Mouse (Mus musculus) CH12.LX (cell line): ENCODE data around the gene Stard7. TPM values are rescaled to one million over a fixed set of nuclear protein-coding genes. Genes with fewer than 3 reads are reported as not detected.

Experiments
- DNase-seq: peaks from one replicate; pipeline ENCODE4 v3.0.0-alpha.2; 2013; ENCODE audit errors: extremely low read depth
- H3K27ac ChIP-seq: 2 replicates; pipeline ENCODE4 v1.5.1; 2012; ENCODE audit warnings: low read depth, mild to moderate bottlenecking, control low read depth, moderate library complexity; ENCODE audit not compliant: insufficient read depth
- H3K27me3 ChIP-seq: replicated peaks from 2 replicates; pipeline ENCODE3; 2012; ENCODE audit warnings: inconsistent platforms
- H3K36me3 ChIP-seq, 2 experiments: replicated peaks in 1 of 2; 2 replicates each; pipeline versions ENCODE3 to v1.6.1; 2012; ENCODE audit warnings: inconsistent platforms in 1 of 2, low read length in 1 of 2, mild to moderate bottlenecking in 1 of 2, mixed read lengths in 1 of 2, moderate library complexity in 1 of 2; ENCODE audit not compliant: control insufficient read depth in 1 of 2, insufficient read depth in 1 of 2
- H3K4me1 ChIP-seq, 2 experiments: 2 replicates each; pipeline ENCODE4 v1.6.1; 2012; ENCODE audit warnings: inconsistent platforms in 1 of 2, moderate library complexity in 1 of 2; ENCODE audit not compliant: insufficient read depth in 2 of 2, control insufficient read depth in 1 of 2
- H3K4me2 ChIP-seq: 2 replicates; pipeline ENCODE4 v1.6.1; 2012; ENCODE audit warnings: low read depth, mild to moderate bottlenecking, control low read depth; ENCODE audit not compliant: poor library complexity, insufficient read depth, severe bottlenecking
- H3K4me3 ChIP-seq, 3 experiments: fragments of 150-350 bp in 1 of 3; sonication (generic) in 1 of 3; replicated peaks in 1 of 3; 2 replicates each; pipeline versions ENCODE3 to v1.5.1; 2011 to 2012; ENCODE audit warnings: low read depth in 2 of 3, low read length in 2 of 3, mild to moderate bottlenecking in 2 of 3, moderate library complexity in 2 of 3, control low read depth in 1 of 3, improper control_type of control experiment in 1 of 3, inconsistent platforms in 1 of 3, mixed read lengths in 1 of 3; ENCODE audit not compliant: poor library complexity in 1 of 3
- H3K79me2 ChIP-seq: replicated peaks from 2 replicates; pipeline ENCODE4 v1.6.1; 2012; ENCODE audit warnings: mild to moderate bottlenecking, moderate library complexity; ENCODE audit not compliant: control insufficient read depth, poor library complexity, insufficient read depth, severe bottlenecking; ENCODE audit errors: extremely low read depth
- H3K9ac ChIP-seq: 2 replicates; pipeline ENCODE4 v1.6.1; 2012; ENCODE audit warnings: low read depth, mild to moderate bottlenecking, control low read depth, moderate library complexity; ENCODE audit not compliant: insufficient read depth
- H3K9me3 ChIP-seq: replicated peaks from 2 replicates; pipeline ENCODE3; 2012; ENCODE audit warnings: low read length, inconsistent platforms, mixed read lengths
- BHLHE40 ChIP-seq: IDR thresholded peaks from 2 replicates; pipeline ENCODE4 v1.6.1; 2011; ENCODE audit warnings: mild to moderate bottlenecking, low read depth, low read length, improper control_type of control experiment
- CHD1 ChIP-seq: IDR thresholded peaks from 2 replicates; pipeline ENCODE4 v1.6.1; 2012; ENCODE audit warnings: low read depth, low read length, improper control_type of control experiment, inconsistent platforms
- CHD2 ChIP-seq: IDR thresholded peaks from 2 replicates; pipeline ENCODE4 v1.6.1; 2011; ENCODE audit warnings: low read length, improper control_type of control experiment
- CTCF ChIP-seq, 2 experiments: IDR thresholded peaks in 1 of 2; conservative IDR thresholded peaks in 1 of 2; 2 replicates each; pipeline ENCODE4 v1.5.1; 2011 to 2012; ENCODE audit warnings: low read depth in 2 of 2, low read length in 2 of 2, improper control_type of control experiment in 1 of 2, inconsistent platforms in 1 of 2, mild to moderate bottlenecking in 1 of 2, moderate library complexity in 1 of 2
- E2F4 ChIP-seq: IDR thresholded peaks from 2 replicates; pipeline ENCODE4 v1.6.1; 2011; ENCODE audit warnings: low read depth, low read length, improper control_type of control experiment; ENCODE audit not compliant: insufficient replicate concordance
- ELF1 ChIP-seq: IDR thresholded peaks from 2 replicates; pipeline ENCODE4 v1.6.1; 2014; ENCODE audit warnings: low read depth, mild to moderate bottlenecking, inconsistent platforms, low read length, improper control_type of control experiment
- EP300 ChIP-seq: IDR thresholded peaks from 2 replicates; pipeline ENCODE4 v1.6.1; 2011; ENCODE audit warnings: low read length, improper control_type of control experiment
- ETS1 ChIP-seq: conservative IDR thresholded peaks from 2 replicates; pipeline ENCODE4 v1.6.1; 2012; ENCODE audit warnings: low read depth, mild to moderate bottlenecking, inconsistent platforms, low read length, improper control_type of control experiment, moderate library complexity
- GABPA ChIP-seq: IDR thresholded peaks from 2 replicates; pipeline ENCODE4 v1.6.1; 2012; ENCODE audit warnings: low read depth, low read length, improper control_type of control experiment, inconsistent platforms; ENCODE audit not compliant: insufficient replicate concordance
- HCFC1 ChIP-seq: IDR thresholded peaks from 2 replicates; pipeline ENCODE4 v1.6.1; 2012; ENCODE audit warnings: low read depth, mild to moderate bottlenecking, inconsistent platforms, low read length, improper control_type of control experiment
- IRF4 ChIP-seq: IDR thresholded peaks from 2 replicates; pipeline ENCODE4 v1.6.1; 2014; ENCODE audit warnings: low read depth, mild to moderate bottlenecking, inconsistent platforms, low read length, improper control_type of control experiment
- JUN ChIP-seq: IDR thresholded peaks from 2 replicates; pipeline ENCODE4 v1.6.1; 2011; ENCODE audit warnings: low read depth, mild to moderate bottlenecking, low read length, improper control_type of control experiment, moderate library complexity; ENCODE audit not compliant: insufficient read depth
- JUND ChIP-seq: conservative IDR thresholded peaks from 2 replicates; pipeline ENCODE4 v1.6.1; 2011; ENCODE audit warnings: low read depth, low read length, improper control_type of control experiment
- KAT2A ChIP-seq: IDR thresholded peaks from 2 replicates; pipeline ENCODE4 v1.6.1; 2012; ENCODE audit warnings: low read length, improper control_type of control experiment, inconsistent platforms; ENCODE audit not compliant: insufficient replicate concordance
- MAX ChIP-seq: IDR thresholded peaks from 2 replicates; pipeline ENCODE4 v1.6.1; 2011; ENCODE audit warnings: low read length, improper control_type of control experiment
- MEF2A ChIP-seq: IDR thresholded peaks from 2 replicates; pipeline ENCODE4 v1.6.1; 2014; ENCODE audit warnings: low read depth, mild to moderate bottlenecking, inconsistent platforms, low read length, improper control_type of control experiment, borderline replicate concordance
- MXI1 ChIP-seq: IDR thresholded peaks from 2 replicates; pipeline ENCODE4 v1.6.1; 2011; ENCODE audit warnings: mild to moderate bottlenecking, low read depth, low read length, improper control_type of control experiment
- MYC ChIP-seq: IDR thresholded peaks from 2 replicates; pipeline ENCODE4 v1.6.1; 2011; ENCODE audit warnings: low read depth, mild to moderate bottlenecking, improper control_type of control experiment, low read length
- NELFE ChIP-seq: IDR thresholded peaks from 2 replicates; pipeline ENCODE4 v1.6.1; 2011; ENCODE audit warnings: low read depth, low read length, improper control_type of control experiment
- NRF1 ChIP-seq: IDR thresholded peaks from 2 replicates; pipeline ENCODE4 v1.6.1; 2014; ENCODE audit warnings: low read depth, mild to moderate bottlenecking, inconsistent platforms, low read length, improper control_type of control experiment, moderate library complexity
- PAX5 ChIP-seq: IDR thresholded peaks from 2 replicates; pipeline ENCODE4 v1.6.1; 2012; ENCODE audit warnings: low read length, inconsistent platforms, mixed read lengths
- POLR2AphosphoS2 ChIP-seq: IDR thresholded peaks from 2 replicates; pipeline ENCODE4 v1.6.1; 2011; ENCODE audit warnings: low read depth, low read length, improper control_type of control experiment
- RCOR1 ChIP-seq: conservative IDR thresholded peaks from 2 replicates; pipeline ENCODE4 v1.6.1; 2012; ENCODE audit warnings: low read depth, mild to moderate bottlenecking, inconsistent platforms, low read length, improper control_type of control experiment
- SIN3A ChIP-seq: IDR thresholded peaks from 2 replicates; pipeline ENCODE4 v1.6.1; 2012; ENCODE audit warnings: low read length, improper control_type of control experiment, inconsistent platforms
- SMC3 ChIP-seq: IDR thresholded peaks from 2 replicates; pipeline ENCODE4 v1.6.1; 2011; ENCODE audit warnings: low read depth, low read length, improper control_type of control experiment
- TBP ChIP-seq: conservative IDR thresholded peaks from 2 replicates; pipeline ENCODE4 v1.6.1; 2011; ENCODE audit warnings: low read depth, low read length, improper control_type of control experiment
- UBTF ChIP-seq: IDR thresholded peaks from 2 replicates; pipeline ENCODE4 v1.6.1; 2012; ENCODE audit warnings: low read depth, mild to moderate bottlenecking, inconsistent platforms, low read length, improper control_type of control experiment, moderate library complexity
- USF1 ChIP-seq: IDR thresholded peaks from 2 replicates; pipeline ENCODE4 v1.6.1; 2014; ENCODE audit warnings: low read depth, mild to moderate bottlenecking, inconsistent platforms, low read length, improper control_type of control experiment
- USF2 ChIP-seq: conservative IDR thresholded peaks from 2 replicates; pipeline ENCODE4 v1.6.1; 2011; ENCODE audit warnings: low read depth, low read length, improper control_type of control experiment
- ZC3H11A ChIP-seq: IDR thresholded peaks from 2 replicates; pipeline ENCODE4 v1.6.1; 2012; ENCODE audit warnings: low read depth, mild to moderate bottlenecking, inconsistent platforms, low read length, improper control_type of control experiment
- ZMIZ1 ChIP-seq: IDR thresholded peaks from 2 replicates; pipeline ENCODE4 v1.6.1; 2012; ENCODE audit warnings: low read depth, mild to moderate bottlenecking, inconsistent platforms, low read length, improper control_type of control experiment
- ZNF384 ChIP-seq: IDR thresholded peaks from 2 replicates; pipeline ENCODE4 v1.6.1; 2012; ENCODE audit warnings: low read depth, low read length, improper control_type of control experiment, inconsistent platforms
- dilution Hi-C: fragments of 300-500 bp; cut with MboI; formaldehyde crosslinking; loops from 2 replicates; pipeline ENCODE4 v1.14.3; 2020; ENCODE audit warnings: low sequenced_read_pairs; ENCODE audit not compliant: extremely low pct_unique_long_range_greater_than_20kb, extremely low pct_ligation_motif_present
- in situ Hi-C: fragments of 300-500 bp; cut with MboI; formaldehyde crosslinking; loops from 3 replicates; pipeline ENCODE4 v1.14.3; 2019; ENCODE audit warnings: low sequenced_read_pairs, low pct_ligation_motif_present, low pct_unique_long_range_greater_than_20kb, mixed read lengths
- polyA plus RNA-seq: library from polyadenylated mRNA; unstranded; fragments of >175 nt; gene quantifications from 2 replicates; pipeline ENCODE4 v1.2.1, GENCODE M21; 2012; ENCODE audit warnings: low read depth; ENCODE audit not compliant: insufficient read length
- total RNA-seq, 2 experiments: library from RNA; depleted of rRNA; stranded (reverse); fragments of 300-350 nt in 1 of 2; fragments of >200 nt in 1 of 2; gene quantifications; 2 replicates each; pipeline ENCODE4 v1.2.3; 2012 to 2014

Gene Stard7
- total and polyA plus RNA-seq, 3 experiments: 69.0 to 122 (median 80.6) TPM

- Histone ChIP-seq H3K9ac (no peak overlapping the region), H3K4me3 (no peak overlapping the region), H3K9me3 (no peaks in the 10 kb centered on the region), H3K79me2 (no peaks in the 10 kb centered on the region), H3K27ac (no peak overlapping the region), H3K36me3 (no peaks in the 10 kb centered on the region), H3K4me2 (no peak overlapping the region), H3K27me3 (no peaks in the 10 kb centered on the region), H3K4me1 (peaks cover 26 to 78% of the 10 kb centered on the region in 2 experiments)
- TF ChIP-seq MXI1 (no peak), USF1 (no peak), MYC (no peak), BHLHE40 (no peak), ZC3H11A (no peak), SMC3 (no peak)
- dilution Hi-C loops: no loop called here
- in situ Hi-C loops: no loop called here
- no peak for DNase-seq
These were observed 49.1 kb downstream of the Stard7 start for GRCm38 (mm10) chr2:127319071-127319470.

GRCm38 (mm10) chr2:127322671-127323285, 52.8 kb downstream of the Stard7 start:
- Histone ChIP-seq H3K4me2 (peak overlapping the region; percentile 6; the same call in 1 of the 2 replicates), H3K9me3 (no peaks in the 10 kb centered on the region), H3K4me1 (peaks cover 34 to 90% of the 10 kb centered on the region in 2 experiments), H3K27me3 (no peaks in the 10 kb centered on the region), H3K79me2 (no peaks in the 10 kb centered on the region), H3K9ac (0 out of 2 replicates have a peak overlapping the region, but pooled peaks have one; percentile 5), H3K4me3 (no peak overlapping the region), H3K27ac (peak overlapping the region; percentile 36), H3K36me3 (peaks cover 0 to 16% of the 10 kb centered on the region in 2 experiments)
- in situ Hi-C loops (no loop called here), dilution Hi-C loops (no loop called here)
- DNase-seq: peak; percentile 44
- no peak for TF ChIP-seq MEF2A
- TF ChIP-seq POLR2AphosphoS2: no peak
- TF ChIP-seq GABPA: no peak
- no peak for TF ChIP-seq JUN
- no peak for TF ChIP-seq KAT2A
- no peak for TF ChIP-seq UBTF
- TF ChIP-seq TBP: no peak
- no peak for TF ChIP-seq SMC3
- no peak for TF ChIP-seq HCFC1
- no peak for TF ChIP-seq PAX5
- no peak for TF ChIP-seq NELFE
- peak; percentile 52; the same call in 1 of the 2 replicates for TF ChIP-seq SIN3A
- no peak for TF ChIP-seq NRF1
- TF ChIP-seq ELF1: peak; percentile 60; the same call in 1 of the 2 replicates
- TF ChIP-seq MYC: no peak
- TF ChIP-seq ZC3H11A: no peak
- TF ChIP-seq EP300: 0 out of 2 replicates have a peak, but pooled peaks have one; percentile 19
- no peak for TF ChIP-seq ZNF384
- peak; percentile 47; the same call in 1 of the 2 replicates for TF ChIP-seq CHD1
- no peak for TF ChIP-seq MAX
- TF ChIP-seq IRF4: peak; percentile 76
- TF ChIP-seq CTCF (conservative IDR thresholded peaks at IDR 0.05 in 1 of 2, IDR thresholded peaks at IDR 0.05 in 1 of 2; ENCODE audit: low read depth in 2 of 2, low read length in 2 of 2): no peak
- TF ChIP-seq BHLHE40: peak; percentile 55
- no peak for TF ChIP-seq USF2
- TF ChIP-seq ETS1: peak; percentile 59
- no peak for TF ChIP-seq ZMIZ1
- TF ChIP-seq CHD2: no peak
- no peak for TF ChIP-seq RCOR1
- no peak for TF ChIP-seq JUND
- no peak for TF ChIP-seq E2F4
